Mouse (Mus musculus): Measurements from ENCODE around the gene Zan.
A peak's percentile ranks its signal among the peaks of the same experiment; 100 is the strongest.

Gene Zan

DNA sequence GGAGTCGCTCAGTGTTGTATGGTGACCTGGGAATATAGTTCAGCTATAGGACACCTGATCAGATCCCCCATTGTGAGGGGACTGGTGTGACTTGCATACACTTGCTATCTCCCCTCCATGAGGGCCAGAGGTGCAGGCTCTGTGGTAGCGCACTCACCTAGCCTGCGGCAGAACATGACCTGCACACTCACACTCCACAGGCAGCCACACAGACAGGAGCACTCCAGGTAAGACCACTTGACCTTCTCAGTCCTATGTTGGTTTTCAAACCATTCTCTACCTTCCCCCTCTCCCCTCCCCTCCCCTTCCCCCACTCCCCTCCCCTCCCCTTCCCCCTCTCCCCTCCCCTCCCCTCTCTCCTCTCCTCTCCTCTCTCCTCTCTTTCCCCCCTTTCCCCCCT lies 66.3 kb downstream of the Zan start:
- DNase-seq: no peak

DNA sequence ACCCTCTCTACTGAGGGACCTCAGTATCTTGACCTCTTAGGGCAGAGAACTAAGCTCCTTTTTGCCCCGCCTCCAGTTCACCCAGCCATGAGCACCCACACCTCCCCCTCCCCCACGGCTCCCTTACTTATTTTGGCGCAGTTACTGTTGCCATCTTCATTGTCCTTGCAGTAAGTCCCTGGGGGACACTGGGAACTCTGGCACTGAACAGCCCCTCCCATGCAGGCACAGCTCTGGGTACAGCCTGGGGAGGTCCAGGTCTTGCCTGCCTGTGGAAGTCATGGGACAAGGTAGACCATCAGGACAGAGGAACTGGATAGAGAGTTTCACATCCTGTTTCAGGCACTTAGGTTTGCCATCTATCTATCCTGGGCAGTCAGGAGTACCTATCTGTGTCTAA lies 66.8 kb downstream of the Zan start:
- no peak for DNase-seq

DNA sequence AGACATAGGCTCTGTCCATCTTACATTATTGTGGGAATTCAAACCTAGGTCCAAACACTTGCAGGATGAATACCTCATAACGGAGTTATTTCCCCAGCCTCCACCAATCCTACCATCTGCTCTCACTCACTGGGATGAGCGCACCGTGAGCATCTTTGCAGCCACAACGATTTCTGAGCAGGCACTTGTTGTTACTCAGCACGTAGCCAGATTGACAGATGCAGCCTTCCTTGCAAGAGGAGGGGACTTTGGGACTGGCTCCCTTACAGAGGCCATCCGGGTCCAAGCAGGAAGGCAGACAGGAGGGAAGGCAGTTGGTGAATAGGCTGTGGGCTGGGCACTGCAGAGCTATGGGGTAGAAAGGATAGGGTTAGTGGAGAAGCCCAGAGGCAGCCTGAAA lies 67.4 kb downstream of the Zan start:
- DNase-seq: no peak

DNA sequence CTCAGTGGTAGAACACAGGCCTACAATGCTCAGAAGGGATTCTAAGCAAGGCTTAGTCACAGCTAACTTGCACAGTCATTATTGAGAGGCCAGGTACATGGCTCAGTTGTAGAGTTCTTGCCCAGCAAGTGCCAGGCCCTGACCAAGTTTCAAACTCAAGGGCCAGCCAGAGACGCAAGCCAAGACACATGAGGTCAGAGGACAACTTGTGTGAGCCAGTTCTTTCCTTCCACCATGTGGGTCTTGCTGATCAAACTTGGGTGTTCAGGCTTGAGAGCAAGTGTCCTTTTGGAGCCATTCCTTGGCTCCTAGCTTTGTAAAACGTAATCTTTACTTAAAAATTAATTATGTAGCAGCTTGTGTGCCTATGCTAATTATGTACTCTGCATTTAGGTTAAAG lies 72.8 kb downstream of the Zan start:
- DNase-seq: no peak

DNA sequence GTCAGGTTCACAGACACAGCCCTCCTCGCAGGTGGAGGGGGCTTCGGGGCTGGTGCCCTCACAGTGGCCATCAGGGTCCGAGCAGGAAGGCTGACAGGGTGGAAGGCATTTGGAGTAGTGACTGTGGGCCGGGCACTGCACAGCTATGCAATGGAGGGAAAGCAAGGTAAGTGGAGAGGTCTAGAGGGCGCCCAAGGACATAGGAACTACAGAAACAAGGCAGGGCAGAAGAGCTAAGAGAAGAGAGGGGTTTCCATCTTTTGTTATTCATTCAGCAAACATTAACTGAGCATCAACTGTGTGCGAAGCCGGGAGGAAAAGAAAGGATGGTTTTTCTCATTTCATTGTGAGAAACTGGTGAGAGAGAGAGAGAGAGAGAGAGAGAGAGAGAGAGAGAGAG lies 82.4 kb downstream of the Zan start:
- no peak for DNase-seq

DNA sequence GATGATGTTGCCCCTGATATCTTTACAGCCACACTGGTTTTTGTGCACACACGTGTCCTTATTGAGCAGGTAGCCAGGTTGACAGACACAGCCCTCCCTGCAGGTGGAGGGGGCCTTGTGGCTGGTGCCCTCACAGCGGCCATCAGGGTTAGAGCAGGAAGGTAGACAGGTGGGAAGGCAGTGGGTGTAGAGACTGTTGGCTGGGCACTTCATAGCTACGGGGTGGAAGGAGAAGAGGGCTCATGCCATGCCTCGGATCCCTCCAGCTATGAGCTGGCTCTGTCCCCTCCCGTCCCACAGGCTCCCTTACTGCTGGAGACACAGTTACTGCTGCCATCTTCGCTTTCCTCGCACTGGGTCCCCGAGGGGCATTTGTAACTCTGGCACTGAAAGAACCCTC lies 85.2 kb downstream of the Zan start:
- no peak for DNase-seq

DNA sequence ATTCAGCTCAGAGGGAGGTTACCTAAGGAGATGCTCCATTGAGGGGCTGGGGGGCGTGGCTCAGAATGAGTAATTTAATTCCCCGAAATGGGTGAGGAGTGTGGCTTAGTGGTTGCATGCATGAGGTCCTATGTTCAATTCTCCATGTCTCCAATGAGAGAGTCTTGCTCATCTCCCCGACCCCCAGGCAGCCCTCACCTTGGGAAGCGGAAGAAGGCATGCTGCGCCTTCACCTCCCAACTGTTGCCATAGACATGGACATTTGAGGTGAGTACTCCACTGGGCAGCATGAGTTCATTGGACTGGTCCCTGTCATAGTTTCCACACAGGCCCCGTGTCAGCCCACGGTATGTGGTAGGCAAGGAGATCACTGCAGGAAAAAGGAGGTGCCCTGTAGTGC lies 90.2 kb downstream of the Zan start:
- no peak for DNase-seq

DNA sequence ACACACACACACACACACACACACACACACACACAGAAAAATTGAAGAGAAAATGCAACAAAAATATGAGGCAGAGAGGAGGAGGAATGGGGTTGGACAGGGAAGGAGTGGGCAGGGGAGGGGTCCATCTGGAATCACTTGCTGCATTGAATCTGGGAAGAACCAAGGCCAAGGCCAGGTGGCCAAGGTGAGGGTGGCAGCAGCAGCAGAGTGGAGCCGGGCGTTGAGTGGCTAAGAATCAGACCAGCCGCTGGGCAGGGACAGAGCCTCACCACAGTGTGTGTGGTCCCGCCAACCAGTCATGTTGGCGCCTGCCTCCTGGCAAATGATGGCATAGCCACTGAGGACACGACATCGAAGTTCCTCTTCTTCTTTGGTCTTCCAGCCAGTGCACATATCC lies 93.4 kb downstream of the Zan start:
- DNase-seq: no peak

DNA sequence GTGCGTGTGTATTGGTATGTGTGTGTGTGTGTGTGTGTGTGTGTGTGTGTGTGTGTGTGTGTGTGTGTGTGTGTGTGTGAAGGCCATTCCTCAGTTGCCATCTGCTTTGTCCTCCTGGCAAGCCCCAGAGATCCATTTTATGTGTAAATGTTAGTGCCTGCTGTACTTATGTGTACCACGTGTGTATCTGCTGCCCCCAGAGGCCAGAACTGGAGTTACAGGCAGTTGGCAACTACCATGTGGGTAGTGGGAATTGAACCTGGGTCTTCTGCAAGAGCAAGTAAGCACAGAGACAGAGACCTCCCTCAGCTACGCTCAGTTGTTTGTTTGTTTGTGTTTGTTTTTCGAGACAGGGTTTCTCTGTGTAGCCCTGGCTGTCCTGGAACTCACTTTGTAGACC lies 95.7 kb downstream of the Zan start:
- DNase-seq: peak; percentile 21

DNA sequence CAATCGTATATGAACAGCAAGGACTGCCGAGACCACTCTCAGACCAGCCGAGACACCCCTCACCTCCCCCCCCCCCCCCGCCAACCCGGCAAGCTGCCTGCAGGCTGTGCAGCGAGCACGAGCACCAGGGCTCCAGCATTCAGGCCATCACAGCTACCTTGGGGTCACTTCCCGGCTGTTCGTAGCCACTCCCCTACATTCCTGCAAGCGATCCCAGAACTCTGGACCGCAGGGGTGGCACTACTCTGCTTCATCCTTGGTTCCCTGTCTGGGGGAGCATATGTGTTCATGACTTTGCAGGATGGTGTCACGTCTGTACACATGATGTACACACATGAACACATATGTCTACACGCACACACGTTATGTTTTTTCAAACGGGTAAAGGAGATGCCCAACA lies 99.3 kb downstream of the Zan start:
- DNase-seq: no peak

DNA sequence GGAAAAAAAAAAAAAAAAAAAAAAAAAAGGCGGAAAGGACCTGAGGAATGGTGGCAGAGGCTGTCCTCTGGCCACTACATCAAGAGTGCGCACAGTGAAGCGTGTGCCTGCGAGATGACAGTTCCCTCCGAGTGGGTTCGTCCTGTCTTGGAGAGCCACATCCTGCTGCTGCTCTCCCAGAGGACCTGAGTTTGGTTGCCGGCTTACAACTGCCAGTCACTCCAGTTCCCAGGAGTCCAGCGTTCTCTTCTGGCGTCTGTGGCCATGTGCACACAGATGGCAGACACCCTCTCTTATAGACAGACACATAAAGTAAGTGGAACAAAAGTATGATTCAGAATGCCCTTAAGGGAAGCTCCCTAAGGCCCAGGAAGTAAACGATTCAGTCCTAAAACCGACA lies 99.7 kb downstream of the Zan start:
- DNase-seq: no peak

DNA sequence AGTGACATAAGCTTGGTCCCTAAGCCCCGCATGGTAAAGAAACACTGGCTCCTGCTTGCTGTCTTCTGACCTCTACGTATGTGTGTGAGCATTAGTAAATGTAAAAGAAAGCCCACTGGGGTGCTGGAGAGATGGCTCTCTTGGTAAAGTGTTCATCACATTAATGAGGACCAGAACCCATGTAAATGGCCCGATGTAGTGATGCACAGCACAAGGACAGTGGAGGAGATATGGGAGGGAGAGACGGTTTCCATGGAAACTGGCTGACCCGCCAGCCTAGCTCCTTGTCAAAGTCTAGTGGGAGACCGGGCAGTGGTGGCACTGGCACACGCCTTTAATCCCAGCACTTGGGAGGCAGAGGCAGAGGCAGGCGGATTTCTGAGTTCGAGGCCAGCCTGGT lies 100.1 kb downstream of the Zan start:
- DNase-seq: no peak

DNA sequence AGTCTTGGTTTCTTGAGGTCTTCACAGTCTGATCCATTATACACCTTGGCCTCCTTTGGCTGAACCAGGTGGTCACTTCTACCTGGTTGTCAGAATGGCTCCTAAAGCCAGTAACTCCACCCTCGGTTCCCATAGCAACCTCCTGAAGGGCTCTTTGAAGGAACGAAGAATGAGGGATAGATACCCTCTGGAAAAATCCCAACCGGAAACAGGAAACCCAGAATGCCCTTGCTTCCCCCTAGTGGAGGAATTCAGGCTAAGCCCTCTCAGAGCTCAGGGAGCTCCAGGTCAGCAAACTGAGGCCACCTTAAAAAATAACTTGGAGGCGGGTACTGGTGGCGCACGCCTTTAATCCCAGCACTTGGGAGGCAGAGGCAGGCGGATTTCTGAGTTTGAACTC lies 100.7 kb downstream of the Zan start:
- DNase-seq: no peak

DNA sequence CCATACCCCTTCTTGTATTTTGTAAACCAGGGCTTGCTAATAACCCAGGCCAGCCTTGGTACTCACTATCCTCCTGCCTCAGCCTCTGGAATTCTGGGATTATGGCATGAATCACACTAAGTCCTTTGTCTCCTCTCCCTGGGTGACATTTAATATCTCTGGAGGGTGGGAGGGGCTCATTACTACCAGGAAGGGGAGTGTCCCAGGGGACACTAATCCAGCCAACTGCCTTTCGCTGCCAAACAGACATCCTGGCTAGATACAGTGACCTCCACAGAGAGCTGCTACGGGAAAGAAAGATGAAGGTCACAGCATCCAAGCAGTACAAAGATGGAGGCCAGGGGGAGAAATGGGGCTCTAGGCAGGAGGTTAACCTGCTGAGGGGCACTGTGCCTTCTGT lies 101.2 kb downstream of the Zan start:
- DNase-seq: no peak

DNA sequence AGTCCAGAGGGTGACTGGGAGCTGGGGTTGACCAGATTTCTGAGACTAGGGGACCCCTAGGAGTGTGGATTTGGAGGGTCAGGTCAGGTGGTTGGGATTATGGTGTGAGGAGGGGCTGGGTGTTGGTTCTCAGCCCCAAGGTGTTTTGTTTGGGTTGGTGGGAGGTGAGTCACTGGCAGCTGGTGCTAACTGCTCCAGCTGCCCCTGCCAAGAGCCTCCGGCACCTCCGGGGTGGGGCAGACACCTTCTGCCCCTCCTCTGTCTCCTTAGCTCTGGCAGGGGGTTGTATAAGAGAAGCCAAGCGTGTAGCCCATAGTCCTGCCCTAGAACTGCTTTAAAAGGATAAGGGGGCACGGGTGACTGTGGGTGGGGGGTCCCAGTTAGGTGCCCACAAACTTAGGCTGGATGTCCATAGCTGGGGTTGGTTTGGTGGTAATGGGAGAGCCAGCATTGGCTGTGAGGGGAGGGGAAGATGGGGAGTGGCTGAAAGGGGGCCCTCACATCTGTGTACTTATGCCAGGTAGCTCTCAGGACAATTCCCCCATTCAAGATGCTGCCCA lies 102.3 kb downstream of the Zan start:
- DNase-seq: no peak

DNA sequence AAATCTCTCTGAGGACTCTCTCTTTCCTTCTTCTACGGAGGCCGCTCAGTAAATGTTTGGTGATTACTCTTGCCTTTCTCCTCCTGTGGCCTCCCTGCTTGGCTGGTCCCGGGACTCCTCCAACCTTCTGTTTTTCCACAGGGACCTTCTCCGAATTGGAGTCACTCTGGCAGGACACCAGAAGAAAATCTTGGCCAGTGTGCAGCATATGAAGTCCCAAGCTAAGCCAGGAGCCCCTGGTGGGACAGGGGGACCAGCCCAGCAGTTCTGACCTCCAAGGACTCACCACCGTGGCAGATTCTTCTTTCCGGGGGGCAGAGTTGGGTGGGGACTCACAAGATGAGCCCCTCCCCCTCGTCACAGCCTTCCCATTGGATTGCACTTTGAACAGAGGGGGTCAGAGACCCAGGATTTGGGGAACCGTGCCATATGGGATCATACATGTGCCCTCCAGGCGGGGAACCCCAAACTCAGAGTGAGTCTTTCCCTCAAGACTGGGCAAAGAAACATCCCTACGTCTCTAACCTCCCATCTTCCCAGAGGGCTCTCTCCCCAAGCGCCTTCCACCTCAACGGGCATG lies 103.4 kb downstream of the Zan start:
- no peak for DNase-seq

DNA sequence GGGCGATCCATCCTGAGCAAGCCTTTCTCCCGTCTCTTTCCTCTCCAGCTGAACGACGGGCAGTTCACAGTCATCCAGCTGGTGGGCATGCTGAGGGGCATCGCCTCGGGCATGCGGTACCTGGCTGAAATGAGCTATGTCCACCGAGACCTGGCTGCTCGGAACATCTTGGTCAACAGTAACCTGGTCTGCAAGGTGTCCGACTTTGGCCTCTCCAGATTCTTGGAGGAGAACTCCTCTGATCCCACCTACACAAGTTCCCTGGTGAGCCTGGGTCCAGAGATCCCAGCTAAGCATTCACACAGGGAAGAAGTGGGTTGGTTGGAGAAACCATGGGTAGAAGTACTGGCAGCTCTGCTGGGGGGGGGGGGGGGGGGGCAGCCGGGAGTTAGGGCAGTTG lies 107.2 kb downstream of the Zan start:
- no peak for DNase-seq

DNA sequence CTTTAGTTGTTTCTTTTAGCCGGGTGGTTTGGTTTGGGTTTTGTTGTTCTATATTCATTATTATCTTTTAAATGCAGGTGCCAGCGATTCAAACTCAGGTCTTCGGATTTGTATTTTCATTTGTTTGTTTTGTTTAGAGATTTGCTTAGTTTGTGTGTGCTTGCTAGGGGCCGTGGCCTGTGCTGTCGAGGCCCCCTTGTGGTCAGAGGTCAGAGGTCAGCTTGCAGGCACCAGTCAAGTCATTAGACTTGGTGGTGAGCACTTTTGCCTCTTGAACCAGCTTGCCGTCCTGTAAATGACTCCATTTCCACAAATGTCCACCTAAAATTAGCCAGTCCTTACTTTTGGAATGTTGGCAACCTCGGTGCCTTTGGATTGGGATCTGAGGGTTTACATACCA lies 118.5 kb downstream of the Zan start:
- no peak for DNase-seq

DNA sequence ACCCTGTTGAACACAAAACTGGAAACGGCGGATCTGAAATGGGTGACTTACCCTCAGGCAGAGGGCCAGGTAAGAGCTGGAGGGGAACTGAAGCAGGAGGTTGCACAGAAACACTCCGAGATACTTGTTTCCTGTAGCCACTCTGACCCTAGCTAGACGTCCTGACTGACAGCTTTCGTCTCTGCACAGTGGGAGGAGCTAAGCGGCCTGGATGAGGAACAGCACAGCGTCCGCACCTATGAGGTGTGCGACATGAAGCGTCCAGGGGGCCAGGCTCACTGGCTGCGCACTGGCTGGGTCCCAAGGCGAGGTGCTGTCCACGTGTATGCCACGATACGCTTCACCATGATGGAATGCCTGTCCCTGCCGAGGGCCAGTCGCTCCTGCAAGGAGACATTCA lies 122.8 kb downstream of the Zan start:
- DNase-seq: no peak

DNA sequence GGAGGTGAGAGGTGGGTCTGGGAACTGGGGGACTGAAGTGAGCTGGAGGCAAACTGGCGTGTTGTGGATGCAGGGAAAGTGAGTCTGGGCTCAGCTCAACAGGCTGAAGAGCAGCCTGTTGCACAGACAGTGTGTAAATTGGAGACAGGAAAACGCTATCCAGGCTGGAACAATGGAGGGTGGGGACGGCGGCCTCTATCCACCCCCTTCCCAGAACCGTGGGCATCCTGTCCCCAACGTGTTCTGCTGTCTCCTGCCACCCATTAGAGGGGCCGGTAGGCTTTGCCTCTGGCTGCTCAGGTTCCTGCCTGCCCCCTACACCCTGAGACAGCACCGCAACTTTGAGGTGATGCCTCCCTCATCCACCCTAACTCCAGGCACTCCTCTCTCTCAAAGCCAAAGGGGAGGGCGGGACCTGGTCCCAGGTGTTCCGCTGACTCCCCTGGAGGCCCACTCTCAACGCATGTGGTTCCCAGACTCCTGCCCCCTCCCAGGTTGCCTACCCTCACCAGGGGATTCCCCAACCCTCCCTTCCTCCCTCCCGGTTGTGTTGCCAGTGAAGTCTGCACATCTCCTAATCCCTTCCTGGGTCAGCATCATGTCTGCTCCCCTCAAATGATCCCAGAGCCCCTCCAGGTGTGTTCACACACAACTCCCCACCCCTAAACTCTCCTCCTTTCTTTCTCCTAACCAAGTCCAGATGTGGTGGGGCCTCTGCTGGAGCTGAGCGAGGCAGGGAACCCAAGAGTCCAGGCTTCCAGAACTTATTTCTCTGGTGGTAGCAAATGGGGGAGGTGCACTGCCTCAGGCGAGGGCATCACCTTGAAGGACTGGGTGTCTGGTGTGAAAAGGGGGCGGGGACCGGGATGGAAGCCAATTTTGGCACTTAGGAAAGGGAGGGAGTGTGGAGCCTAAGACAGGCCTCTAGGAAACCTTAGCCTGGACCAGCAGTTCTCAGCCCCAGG lies 124.6 kb downstream of the Zan start:
- no peak for DNase-seq

DNA sequence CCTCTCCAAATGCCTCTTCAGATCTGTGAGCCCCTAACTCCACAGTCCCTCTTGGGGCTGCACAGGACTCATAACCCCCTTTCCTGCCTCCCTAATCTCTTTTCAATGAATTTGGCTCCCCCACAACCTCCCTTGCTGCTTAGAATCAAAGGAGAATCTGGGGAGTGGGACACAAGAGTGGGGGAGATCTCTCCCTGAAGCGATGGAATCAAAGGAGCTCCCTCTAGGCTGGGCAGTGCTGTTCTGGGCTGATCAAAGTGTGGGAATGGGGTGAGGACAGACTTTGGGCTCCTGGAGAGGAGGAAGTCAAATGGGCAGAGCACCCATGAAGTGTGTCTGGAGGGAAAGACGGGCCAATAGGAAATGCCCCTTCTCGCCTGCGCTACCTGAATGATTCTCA lies 125.5 kb downstream of the Zan start:
- no peak for DNase-seq

DNA sequence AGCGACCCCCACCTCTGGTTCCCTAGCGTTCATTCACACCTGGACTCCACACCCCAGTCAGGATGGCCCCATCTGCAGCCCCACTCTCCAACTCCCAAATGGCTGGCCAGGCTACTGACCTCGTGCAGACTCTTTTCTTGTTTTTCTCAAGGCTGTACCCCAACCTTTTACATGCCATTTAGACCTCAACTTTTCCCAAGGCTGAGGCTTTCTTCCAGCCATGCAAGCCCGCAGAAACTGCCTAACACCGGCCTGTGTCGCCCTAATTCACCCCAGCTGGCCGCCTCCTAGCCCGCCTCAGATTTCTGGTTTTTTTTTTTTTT lies 125.8 kb downstream of the Zan start:
- DNase-seq: no peak

DNA sequence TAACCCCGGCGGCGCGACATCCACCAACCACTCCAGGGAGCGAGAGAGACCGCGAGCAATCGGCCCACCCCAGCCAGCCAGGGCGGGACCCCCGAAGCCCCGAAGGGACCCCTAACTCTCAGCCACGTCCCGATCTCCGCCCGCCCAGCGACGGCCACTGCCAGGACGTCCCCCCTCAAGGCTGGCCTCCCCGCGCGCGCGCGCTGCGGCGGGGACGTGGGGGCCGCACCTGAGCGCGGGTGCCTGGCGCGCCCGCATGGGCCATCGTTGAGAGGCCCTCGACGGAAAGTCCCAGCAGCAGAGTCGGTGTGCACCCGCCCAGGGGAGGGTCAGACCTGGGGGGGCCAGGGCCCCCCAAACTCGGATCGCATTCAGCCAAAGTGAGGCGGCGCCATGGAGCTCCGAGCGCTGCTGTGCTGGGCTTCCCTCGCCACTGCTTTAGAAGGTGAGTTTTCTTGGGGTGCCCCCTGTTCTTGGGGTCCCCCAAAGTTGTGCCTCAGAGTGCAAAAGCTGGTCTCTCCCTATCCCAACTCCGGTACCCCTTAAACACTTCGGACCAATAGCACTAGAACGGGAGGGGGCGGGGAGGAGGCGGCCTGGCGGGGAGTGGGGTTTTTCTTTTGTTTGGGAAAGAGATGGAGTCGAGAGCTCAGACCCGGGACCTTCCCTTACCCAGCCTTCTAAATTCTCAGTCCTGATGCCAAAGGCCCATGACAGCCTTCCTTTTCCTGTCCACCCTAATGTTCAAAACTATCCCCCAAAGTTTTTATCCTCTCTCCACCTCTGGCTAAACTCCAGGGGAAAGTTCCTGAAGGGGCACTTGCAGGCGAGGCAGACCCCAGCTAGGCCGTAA lies 126.4 kb downstream of the Zan start:
- no peak for DNase-seq

Data from cerebellum, adult 11 months (tissue).